Mouse (Mus musculus): ENCODE results near the gene St3gal5. TPM values are rescaled to one million over a fixed set of nuclear protein-coding genes. Genes with fewer than 3 reads are reported as not detected.

The St3gal5 gene
- polyA plus RNA-seq, 1 experiment from 2014 or later, result 14.1 TPM

DNA sequence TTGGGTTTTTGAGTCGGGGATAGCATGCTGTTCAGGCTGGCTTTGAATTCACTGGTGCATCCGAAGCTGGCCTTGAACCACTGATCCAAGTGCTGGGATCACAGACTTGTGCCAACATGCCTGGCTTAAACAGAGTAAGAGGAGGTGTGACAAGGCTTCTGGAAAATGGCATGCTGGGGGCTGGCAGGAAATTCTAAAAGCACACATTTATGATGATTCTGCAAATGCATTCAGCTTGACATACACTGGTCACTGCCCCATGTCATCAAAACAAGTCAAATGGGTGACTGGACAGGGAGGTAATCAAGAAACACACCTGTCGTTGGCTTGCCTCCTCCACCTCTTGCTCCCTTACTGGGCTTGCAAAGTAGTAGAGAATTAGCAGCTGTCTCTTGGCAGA, 1.9 kb downstream of the St3gal5 start:
- TF ChIP-seq CTCF (IDR thresholded peaks at IDR 0.05; ENCODE audit: low read depth), result no peak
- 59% methylated on average over 3 of the region's 3 CpGs for WGBS
- ATAC-seq (replicated peaks; ENCODE audit: low FRiP score, low read depth) (no peak), DNase-seq (ENCODE audit: low spot score) (no peak)
- Histone ChIP-seq H3K27ac (no peak overlapping the region), H3K9ac (ENCODE audit: low read depth, low read length) (no peak overlapping the region), H3K4me3 (replicated peaks; ENCODE audit: low read depth, low read length) (no peak overlapping the region), H3K4me2 (ENCODE audit: low read length) (no peak overlapping the region), H3K36me3 (ENCODE audit: insufficient read depth, low read length) (no peaks in the 10 kb centered on the region), H3K27me3 (ENCODE audit: insufficient read depth, low read length) (no peaks in the 10 kb centered on the region), H3K4me1 (replicated peaks; ENCODE audit: insufficient read depth, low read length) (peaks cover 9% of the 10 kb centered on the region; the same call in 1 of the 2 replicates), H3K9me3 (replicated peaks; ENCODE audit: low read length) (no peaks in the 10 kb centered on the region)

DNA sequence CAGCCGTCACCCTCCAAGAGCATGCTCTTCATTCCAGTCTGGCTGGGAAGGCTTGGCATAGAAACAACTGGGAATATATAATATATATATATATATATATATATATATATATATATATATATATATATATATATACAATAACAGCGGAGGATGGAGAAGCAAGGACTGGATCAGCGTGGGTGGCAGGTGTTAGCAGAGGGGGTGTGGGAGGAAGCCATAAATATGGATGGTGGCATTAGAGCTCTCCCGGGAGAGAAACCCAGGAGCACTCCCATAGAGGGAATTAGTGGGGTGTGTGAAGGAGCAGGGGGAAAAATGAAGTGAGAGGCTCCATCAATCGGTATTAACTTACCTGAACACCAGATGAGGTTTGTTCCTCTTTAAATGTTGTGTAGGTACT, 2.8 kb downstream of the St3gal5 start:
- no peak for DNase-seq (ENCODE audit: low spot score)
- Histone ChIP-seq H3K27me3 (ENCODE audit: insufficient read depth, low read length) (no peaks in the 10 kb centered on the region), H3K9me3 (replicated peaks; ENCODE audit: low read length) (no peaks in the 10 kb centered on the region), H3K4me2 (ENCODE audit: low read length) (no peak overlapping the region), H3K4me3 (replicated peaks; ENCODE audit: low read depth, low read length) (no peak overlapping the region), H3K27ac (no peak overlapping the region), H3K36me3 (ENCODE audit: insufficient read depth, low read length) (no peaks in the 10 kb centered on the region), H3K9ac (ENCODE audit: low read depth, low read length) (no peak overlapping the region), H3K4me1 (replicated peaks; ENCODE audit: insufficient read depth, low read length) (peaks cover 9% of the 10 kb centered on the region; the same call in 1 of the 2 replicates)
- TF ChIP-seq CTCF (IDR thresholded peaks at IDR 0.05; ENCODE audit: low read depth), result no peak
- WGBS, result 38% methylated on average over 5 of the region's 5 CpGs
- no peak for ATAC-seq (replicated peaks; ENCODE audit: low FRiP score, low read depth)

DNA sequence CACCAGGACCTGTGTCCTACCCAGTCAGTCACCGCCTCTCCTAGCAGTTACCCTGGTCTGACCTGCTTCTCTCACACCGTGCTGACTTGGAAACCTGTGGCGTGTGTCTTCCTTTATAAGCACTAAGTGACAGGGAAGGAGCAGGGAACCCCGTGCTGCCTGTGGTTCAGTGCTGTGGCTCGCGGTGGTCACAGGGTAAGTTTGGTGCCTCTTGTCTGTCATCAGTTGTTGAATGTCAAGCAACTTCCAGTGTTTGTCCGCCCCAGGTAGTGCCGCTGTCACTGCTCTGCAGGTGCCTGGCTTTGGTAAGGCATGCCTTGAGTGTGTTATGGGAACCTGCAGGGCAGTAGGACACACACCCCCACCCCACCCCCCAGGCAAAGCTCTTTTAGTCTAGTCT, 3.5 kb downstream of the St3gal5 start:
- no peak for TF ChIP-seq CTCF (IDR thresholded peaks at IDR 0.05; ENCODE audit: low read depth)
- Histone ChIP-seq H3K36me3 (ENCODE audit: insufficient read depth, low read length) (no peaks in the 10 kb centered on the region), H3K4me2 (ENCODE audit: low read length) (no peak overlapping the region), H3K4me3 (replicated peaks; ENCODE audit: low read depth, low read length) (no peak overlapping the region), H3K27ac (no peak overlapping the region), H3K27me3 (ENCODE audit: insufficient read depth, low read length) (no peaks in the 10 kb centered on the region), H3K9ac (ENCODE audit: low read depth, low read length) (no peak overlapping the region), H3K4me1 (replicated peaks; ENCODE audit: insufficient read depth, low read length) (peaks cover 9% of the 10 kb centered on the region; the same call in 1 of the 2 replicates), H3K9me3 (replicated peaks; ENCODE audit: low read length) (no peaks in the 10 kb centered on the region)
- WGBS, result 80% methylated on average over 8 of the region's 8 CpGs
- ATAC-seq (replicated peaks; ENCODE audit: low FRiP score, low read depth), result no peak
- DNase-seq (ENCODE audit: low spot score), result no peak

DNA sequence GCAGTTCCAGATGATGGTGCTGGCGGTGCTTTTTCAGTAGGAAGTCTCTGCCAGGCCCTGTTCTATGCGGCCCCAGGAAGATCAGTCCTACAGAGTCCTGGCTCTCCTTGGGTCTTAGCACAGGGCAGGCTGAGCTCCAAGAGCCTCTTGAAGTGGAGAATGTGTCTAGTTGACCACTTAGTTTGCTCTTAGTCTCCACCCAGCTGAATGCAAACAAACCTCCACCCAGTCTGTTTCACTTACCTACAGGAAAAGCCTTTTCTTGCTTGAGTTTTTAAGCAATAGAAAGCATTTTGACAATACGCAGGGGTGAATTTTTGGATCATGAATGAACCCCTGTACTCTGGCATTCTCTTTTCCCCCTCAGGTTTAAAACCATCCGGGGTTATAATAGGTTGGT, 4.0 kb downstream of the St3gal5 start:
- 82% methylated on average over 4 of the region's 4 CpGs for WGBS
- Histone ChIP-seq H3K27me3 (ENCODE audit: insufficient read depth, low read length) (no peaks in the 10 kb centered on the region), H3K27ac (no peak overlapping the region), H3K4me1 (replicated peaks; ENCODE audit: insufficient read depth, low read length) (peaks cover 9% of the 10 kb centered on the region; the same call in 1 of the 2 replicates), H3K9ac (ENCODE audit: low read depth, low read length) (no peak overlapping the region), H3K4me2 (ENCODE audit: low read length) (no peak overlapping the region), H3K36me3 (ENCODE audit: insufficient read depth, low read length) (no peaks in the 10 kb centered on the region), H3K4me3 (replicated peaks; ENCODE audit: low read depth, low read length) (no peak overlapping the region), H3K9me3 (replicated peaks; ENCODE audit: low read length) (no peaks in the 10 kb centered on the region)
- DNase-seq (ENCODE audit: low spot score), result no peak
- no peak for ATAC-seq (replicated peaks; ENCODE audit: low FRiP score, low read depth)
- TF ChIP-seq CTCF (IDR thresholded peaks at IDR 0.05; ENCODE audit: low read depth), result no peak

DNA sequence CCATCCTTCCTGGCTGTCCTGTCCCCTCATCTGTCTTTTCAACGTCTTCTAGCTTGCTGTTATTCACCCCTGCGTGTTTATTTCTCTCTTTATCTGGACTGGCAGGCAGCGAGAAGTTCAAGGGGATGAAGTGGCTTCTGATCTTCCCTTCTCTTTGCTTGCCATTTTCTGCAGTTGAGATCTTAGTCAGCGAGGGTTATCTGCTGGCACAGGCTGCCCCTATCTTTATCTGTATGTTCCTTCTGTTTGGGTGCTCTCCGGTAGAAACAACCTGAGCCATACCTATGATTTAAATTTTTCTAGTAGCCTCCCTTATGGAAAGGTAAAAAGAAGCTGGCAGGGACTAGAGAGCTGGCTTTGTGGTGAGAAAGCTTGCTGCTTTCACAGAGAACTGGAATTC, 4.7 kb downstream of the St3gal5 start:
- 63% methylated on average over 5 of the region's 5 CpGs for WGBS
- no peak overlapping the region for H3K4me3 ChIP-seq (replicated peaks; ENCODE audit: low read depth, low read length)

DNA sequence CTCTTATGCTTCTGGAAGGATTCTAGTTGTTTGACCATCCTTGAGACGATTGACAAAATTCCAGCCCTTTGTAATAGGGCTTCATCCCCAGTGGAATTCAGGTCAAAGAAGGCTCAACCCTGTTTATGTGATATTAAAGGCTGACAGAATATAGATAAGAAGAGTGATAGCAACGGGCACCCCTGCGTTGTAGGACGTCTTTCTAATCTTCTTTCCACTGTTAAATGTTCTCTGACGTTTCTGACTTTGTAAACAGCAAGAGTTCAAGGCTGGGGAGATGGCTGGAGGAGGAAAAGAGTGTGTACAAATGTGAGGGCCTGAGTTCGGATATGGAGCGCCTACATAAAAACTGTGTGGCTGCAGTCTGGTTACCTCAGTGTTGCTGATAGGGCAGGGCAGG, 7.1 kb downstream of the St3gal5 start:
- H3K27ac ChIP-seq, result no peak overlapping the region
- WGBS, result 82% methylated on average over 7 of the region's 7 CpGs
- H3K4me3 ChIP-seq (replicated peaks; ENCODE audit: low read depth, low read length), result no peak overlapping the region

More for the DNA sequence above, 4.7 kb downstream of the St3gal5 start:
- H3K9me3 ChIP-seq (replicated peaks; ENCODE audit: low read length), result no peaks in the 10 kb centered on the region
- H3K4me2 ChIP-seq (ENCODE audit: low read length), result no peak overlapping the region
- H3K36me3 ChIP-seq (ENCODE audit: insufficient read depth, low read length), result no peaks in the 10 kb centered on the region
- H3K27me3 ChIP-seq (ENCODE audit: insufficient read depth, low read length), result no peaks in the 10 kb centered on the region
- DNase-seq (ENCODE audit: low spot score) (no peak), ATAC-seq (replicated peaks; ENCODE audit: low FRiP score, low read depth) (no peak)
- H3K27ac ChIP-seq, result no peak overlapping the region
- no peak for TF ChIP-seq CTCF (IDR thresholded peaks at IDR 0.05; ENCODE audit: low read depth)
- no peak overlapping the region for H3K9ac ChIP-seq (ENCODE audit: low read depth, low read length)
- H3K4me1 ChIP-seq (replicated peaks; ENCODE audit: insufficient read depth, low read length), result peaks cover 5% of the 10 kb centered on the region; the same call in 1 of the 2 replicates

More for the DNA sequence above, 7.1 kb downstream of the St3gal5 start:
- Histone ChIP-seq H3K4me2 (ENCODE audit: low read length) (no peak overlapping the region), H3K9me3 (replicated peaks; ENCODE audit: low read length) (no peaks in the 10 kb centered on the region), H3K27me3 (ENCODE audit: insufficient read depth, low read length) (no peaks in the 10 kb centered on the region), H3K9ac (ENCODE audit: low read depth, low read length) (no peak overlapping the region), H3K4me1 (replicated peaks; ENCODE audit: insufficient read depth, low read length) (no peaks in the 10 kb centered on the region), H3K36me3 (ENCODE audit: insufficient read depth, low read length) (no peaks in the 10 kb centered on the region)
- DNase-seq (ENCODE audit: low spot score) (no peak), ATAC-seq (replicated peaks; ENCODE audit: low FRiP score, low read depth) (no peak)
- TF ChIP-seq CTCF (IDR thresholded peaks at IDR 0.05; ENCODE audit: low read depth), result no peak
